Mouse (Mus musculus) hindbrain, embryonic 11.5 days (tissue): ENCODE measurements around the gene Ptpn7. TPM values are rescaled to one million over a fixed set of nuclear protein-coding genes. Genes with fewer than 3 reads are reported as not detected.
"Not testable (repeated sequence)": the region's sequence is repeated elsewhere in the genome, so short reads cannot be mapped to it uniquely, and the experiment has no call there.

Experiments
- ATAC-seq: fragments of 200-750 bp; cut with Nextera tagmentation; 2 replicates; pipeline ENCODE4 v1.8.0; 2017; ENCODE audit warnings: mild to moderate bottlenecking, moderate TSS enrichment, moderate library complexity; ENCODE audit not compliant: low FRiP score
- DNase-seq: peaks from one replicate; pipeline ENCODE4 v3.0.0-alpha.2; 2015; ENCODE audit warnings: low spot score
- H3K27ac ChIP-seq: fragments of 300-500 bp; sonication (generic); 2 replicates; pipeline ENCODE4 v1.5.1; 2014; ENCODE audit warnings: mild to moderate bottlenecking, low read depth, low read length
- H3K27me3 ChIP-seq: fragments of 300-500 bp; sonication (generic); 2 replicates; pipeline ENCODE4 v1.6.1; 2014; ENCODE audit warnings: mild to moderate bottlenecking, low read length, moderate library complexity, mixed read lengths; ENCODE audit not compliant: control insufficient read depth, insufficient read depth
- H3K36me3 ChIP-seq: fragments of 300-500 bp; sonication (generic); 2 replicates; pipeline ENCODE4 v1.6.1; 2014; ENCODE audit warnings: mild to moderate bottlenecking, low read length, moderate library complexity, mixed read lengths; ENCODE audit not compliant: control insufficient read depth, insufficient read depth
- H3K4me1 ChIP-seq: fragments of 300-500 bp; sonication (generic); replicated peaks from 2 replicates; pipeline ENCODE4 v1.6.1; 2014; ENCODE audit warnings: low read length, mixed read lengths; ENCODE audit not compliant: control insufficient read depth, insufficient read depth
- H3K4me2 ChIP-seq: fragments of 300-500 bp; sonication (generic); replicated peaks from 2 replicates; pipeline ENCODE4 v1.6.1; 2014; ENCODE audit warnings: mild to moderate bottlenecking, low read depth, low read length
- H3K4me3 ChIP-seq: fragments of 300-500 bp; sonication (generic); 2 replicates; pipeline ENCODE4 v1.5.1; 2014; ENCODE audit warnings: low read depth, low read length
- H3K9ac ChIP-seq: fragments of 300-500 bp; sonication (generic); 2 replicates; pipeline ENCODE4 v1.6.1; 2014; ENCODE audit warnings: low read depth, low read length
- H3K9me3 ChIP-seq: fragments of 300-500 bp; sonication (generic); 2 replicates; pipeline ENCODE4 v1.6.1; 2016; ENCODE audit warnings: low read length; ENCODE audit not compliant: control insufficient read depth
- WGBS: fragments of 180-500 bp; shearing (Covaris S2); extraction: QIAGEN DNeasy Blood & Tissue Kit; methylation state at CpG from one replicate; pipeline ENCODE4 v1.1.7; 2014; 5-methylcytosine and 5-hydroxymethylcytosine counted together
- polyA plus RNA-seq: library from polyadenylated mRNA; unstranded; fragments of >200 nt; fragmentation: Nextera tagmentation; extraction: Ambion mirVana; gene quantifications from 2 replicates; pipeline ENCODE4 v1.2.1, GENCODE M21; 2014

Gene Ptpn7
- polyA plus RNA-seq, 1 experiment from 2014 or later = 2.1 TPM

GRCm38 (mm10) chr1:135189186-135189585, 56.7 kb downstream of the Ptpn7 start:
- Histone ChIP-seq H3K9ac (no peak overlapping the region), H3K27ac (no peak overlapping the region), H3K4me3 (no peak overlapping the region), H3K4me2 (no peak overlapping the region), H3K27me3 (no peaks in the 10 kb centered on the region), H3K36me3 (no peaks in the 10 kb centered on the region), H3K4me1 (no peaks in the 10 kb centered on the region), H3K9me3 (no peaks in the 10 kb centered on the region)
- 93% methylated on average over 4 of the region's 4 CpGs for WGBS
- ATAC-seq (no peak), DNase-seq (no peak)

GRCm38 (mm10) chr1:135194335-135194734, 61.8 kb downstream of the Ptpn7 start:
- not testable (repeated sequence) for H3K36me3 ChIP-seq, H3K27me3 ChIP-seq, H3K9me3 ChIP-seq, DNase-seq, ATAC-seq, H3K4me3 ChIP-seq, H3K4me2 ChIP-seq, H3K4me1 ChIP-seq, H3K27ac ChIP-seq, H3K9ac ChIP-seq
- 82% methylated on average over 5 of the region's 5 CpGs for WGBS

Other genes with a start within 250 kb of the Ptpn7 start
- gene Ppp1r12b, start 176.8 kb upstream of the Ptpn7 start, polyA plus RNA-seq = 6.8 and 10.8 TPM in 2 replicates
- gene Ube2t, start 170.1 kb upstream of the Ptpn7 start, polyA plus RNA-seq = 40.3 and 40.9 TPM in 2 replicates
- gene Lgr6, start 27.4 kb upstream of the Ptpn7 start, polyA plus RNA-seq = 0.19 and 0.53 TPM in 2 replicates
- 84.5 and 84.6 TPM in 2 replicates for gene Arl8a, start 14.1 kb downstream of the Ptpn7 start, polyA plus RNA-seq
- gene Gpr37l1, start 35.0 kb downstream of the Ptpn7 start, polyA plus RNA-seq = not detected in 2 replicates
- 0.73 and 2.0 TPM in 2 replicates for gene Elf3, start 125.9 kb downstream of the Ptpn7 start, polyA plus RNA-seq
- gene Rnpep, start 151.4 kb downstream of the Ptpn7 start, polyA plus RNA-seq = 96.8 and 104 TPM in 2 replicates
- gene Timm17a, start 181.1 kb downstream of the Ptpn7 start, polyA plus RNA-seq = 169 and 175 TPM in 2 replicates
- 0.32 and 0.45 TPM in 2 replicates for gene Lmod1, start 192.1 kb downstream of the Ptpn7 start, polyA plus RNA-seq
- gene Shisa4, start 242.5 kb downstream of the Ptpn7 start, polyA plus RNA-seq = 40.1 and 44.5 TPM in 2 replicates